Mouse (Mus musculus) olfactory bulb, adult 2 months (tissue): ENCODE results near the gene Tcf7l2.

Experiments
- CTCF ChIP-seq: fragments of 200-500 bp; IDR thresholded peaks from 2 replicates; pipeline ENCODE4 v1.5.1; 2012; ENCODE audit warnings: low read depth, mild to moderate bottlenecking, low read length, moderate library complexity; ENCODE audit not compliant: insufficient read depth
- POLR2A ChIP-seq: fragments of 200-500 bp; IDR thresholded peaks from 2 replicates; pipeline ENCODE4 v1.6.1; 2012; ENCODE audit warnings: mild to moderate bottlenecking, low read depth, low read length, moderate library complexity; ENCODE audit not compliant: insufficient read depth

- TF ChIP-seq CTCF (no peak), POLR2A (no peak)
Observed at GRCm38 (mm10) chr19:55755462-55755861, 13.8 kb downstream of the Tcf7l2 start.
